Mouse (Mus musculus) T-helper 17 cell (primary cell): ENCODE measurements around the gene Gm11214.

Source experiments
- in situ Hi-C, 2 experiments: fragments of 300-600 bp; cut with MboI, MseI; formaldehyde crosslinking; loops; 1 replicate in 1 of 2; 2 replicates in 1 of 2; pipeline ENCODE4 v1.15.1; 2025; ENCODE audit warnings: high pct_unique_total_duplicates in 2 of 2

The Gm11214 gene

DNA sequence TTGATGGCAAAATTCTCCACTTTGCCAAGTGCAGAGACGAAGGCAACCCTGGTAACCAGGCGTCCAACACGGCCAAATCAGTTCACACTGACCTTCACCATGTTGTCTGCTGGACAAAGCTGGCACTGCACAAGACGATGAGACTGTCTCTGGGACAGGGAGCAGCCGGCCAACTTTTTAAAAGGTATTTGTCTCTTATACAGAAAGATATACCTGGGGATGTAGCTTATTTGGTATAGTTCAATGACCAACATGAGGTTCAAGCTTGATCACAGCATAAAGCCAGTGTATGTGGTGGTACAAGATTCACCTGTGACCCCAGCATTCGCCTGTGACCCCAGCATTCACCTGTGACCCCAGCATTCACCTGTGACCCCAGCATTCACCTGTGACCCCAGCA lies at the start of gene Gm11214:
Gene Gm11214, minus strand, starts transcription at position 101 of the 400 bp plus-strand sequence.
- in situ Hi-C loops: loop anchor here in 1 of 2 experiments (25.0 kb wide), 1 partner anchor 1924 kb away; no protein-coding TSS in a partner anchor

DNA sequence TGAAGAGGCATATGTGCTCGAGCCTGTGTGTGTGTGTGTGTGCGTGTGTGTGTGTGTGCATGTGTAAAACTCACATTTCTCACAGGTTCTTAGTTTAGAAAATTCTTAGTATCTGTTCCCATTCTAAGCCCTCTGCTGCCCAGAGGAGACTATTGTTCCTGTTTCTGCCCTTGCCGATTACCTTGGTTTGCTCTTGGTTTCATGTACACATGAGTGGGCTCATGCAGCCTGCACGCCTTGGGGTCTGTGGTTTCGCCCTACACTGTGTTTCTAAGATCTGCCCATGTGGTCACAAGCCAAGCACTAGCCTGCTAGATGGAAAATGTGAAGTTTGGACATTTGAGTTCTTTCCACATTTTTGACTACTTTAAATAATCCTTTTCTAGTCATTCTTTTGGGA lies 48.7 kb upstream of the Gm11214 start:
- in situ Hi-C loops: no loop called here

DNA sequence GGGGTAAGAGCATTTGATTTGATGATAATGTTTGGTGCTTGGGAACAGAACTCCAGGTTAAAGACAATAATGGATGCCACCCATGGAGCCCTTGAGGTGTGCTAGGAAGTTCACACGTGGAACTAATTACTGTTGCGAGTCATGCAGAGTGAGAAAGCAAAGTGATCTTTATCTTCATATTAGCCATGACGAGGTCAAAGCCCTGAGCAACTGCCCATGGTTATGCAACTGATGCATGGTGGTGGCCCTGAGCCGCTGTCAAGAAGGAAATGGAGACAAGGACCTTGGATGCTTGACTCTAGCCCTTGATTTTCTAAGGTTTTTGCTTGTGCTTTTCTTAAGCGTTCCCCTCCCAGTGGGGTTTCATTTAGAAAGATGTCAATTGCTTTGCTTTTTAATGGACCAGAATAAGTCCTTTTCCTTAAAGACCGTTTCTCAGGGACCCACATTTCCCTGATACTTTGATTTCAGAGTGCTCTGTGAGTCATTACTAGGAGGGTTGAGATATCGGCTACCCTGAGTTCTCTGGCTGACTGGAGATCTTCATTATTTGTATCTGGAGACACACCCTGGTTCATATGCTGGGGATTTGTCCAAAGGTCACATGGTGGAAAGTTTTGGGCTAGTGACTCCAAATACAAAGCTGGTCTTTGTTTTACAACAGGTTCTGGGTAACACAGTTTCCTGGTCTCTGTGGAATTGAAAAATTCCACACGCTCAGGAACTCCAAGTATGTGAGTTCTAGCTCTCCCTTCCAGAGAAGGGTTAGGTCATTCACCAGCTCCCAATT lies 47.4 kb upstream of the Gm11214 start:
- in situ Hi-C loops: no loop called here

DNA sequence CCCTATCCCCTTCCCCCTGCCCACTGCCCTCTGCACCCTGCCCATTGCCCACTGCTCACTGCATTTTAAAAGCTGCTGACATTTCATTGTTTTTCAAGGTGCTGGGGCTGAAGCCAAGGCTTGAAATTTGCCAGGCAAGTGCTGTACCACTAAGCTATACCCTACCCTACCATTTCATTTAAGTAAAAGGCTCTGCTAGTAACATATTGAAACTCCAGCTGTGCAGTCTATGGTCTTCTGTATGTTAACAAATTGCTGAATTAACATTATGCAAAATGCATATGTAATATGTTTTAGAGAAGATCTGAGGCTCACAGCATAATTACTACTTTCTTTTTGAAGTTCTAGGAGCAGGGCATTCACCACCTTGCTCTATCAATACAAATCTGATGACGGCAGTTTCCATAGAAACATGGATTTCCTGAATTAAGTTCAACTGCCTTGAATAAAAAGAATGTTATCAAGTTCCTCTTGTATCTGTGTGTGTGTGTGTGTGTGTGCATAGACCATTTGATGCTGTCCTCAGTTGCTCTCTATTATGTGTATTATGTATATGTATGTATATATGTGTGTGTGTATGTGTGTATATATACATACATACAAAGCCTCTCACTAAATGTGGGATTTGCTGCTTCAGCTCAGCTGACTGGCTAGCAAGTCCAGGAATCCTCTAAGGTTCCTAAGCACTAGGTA lies 43.2 kb upstream of the Gm11214 start:
- in situ Hi-C loops: no loop called here

DNA sequence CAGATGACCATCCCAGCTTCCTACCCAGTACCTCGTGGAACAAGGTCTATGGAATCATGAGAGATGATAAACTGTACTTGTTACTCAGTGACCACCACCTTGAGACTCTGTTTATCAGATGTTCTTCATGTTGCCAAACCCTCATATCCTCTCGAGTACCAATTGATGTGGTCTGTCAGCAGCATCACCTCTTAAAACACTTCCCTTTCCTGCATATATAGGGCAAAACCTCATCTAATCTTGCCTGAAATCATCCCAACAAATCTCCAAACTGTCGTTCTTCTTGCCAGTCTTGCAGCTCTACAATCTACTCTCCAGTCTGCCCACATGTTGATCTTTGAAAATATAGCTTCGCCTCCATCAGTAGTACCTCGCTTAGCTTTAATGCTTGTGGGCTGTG lies 41.1 kb upstream of the Gm11214 start:
- in situ Hi-C loops: no loop called here

DNA sequence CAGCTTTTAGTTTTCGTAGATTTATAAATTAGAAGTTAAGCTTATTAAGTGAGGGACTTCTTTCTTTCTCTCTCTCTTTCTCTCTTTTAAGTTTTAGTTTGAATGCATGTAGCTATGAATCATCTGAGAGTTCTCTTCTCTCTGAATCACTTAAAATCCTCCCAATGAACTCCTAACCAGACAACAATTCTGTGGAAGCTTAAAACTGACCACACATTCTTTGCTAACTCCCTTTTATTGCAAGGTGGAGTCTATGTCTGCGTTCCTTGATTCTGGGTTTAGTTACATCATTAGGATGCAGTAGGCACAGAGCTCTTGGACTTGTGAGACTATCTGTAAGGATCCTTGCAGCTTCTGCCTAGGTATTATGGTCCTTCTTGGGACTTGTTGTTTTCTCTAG lies 40.5 kb upstream of the Gm11214 start:
- in situ Hi-C loops: no loop called here

DNA sequence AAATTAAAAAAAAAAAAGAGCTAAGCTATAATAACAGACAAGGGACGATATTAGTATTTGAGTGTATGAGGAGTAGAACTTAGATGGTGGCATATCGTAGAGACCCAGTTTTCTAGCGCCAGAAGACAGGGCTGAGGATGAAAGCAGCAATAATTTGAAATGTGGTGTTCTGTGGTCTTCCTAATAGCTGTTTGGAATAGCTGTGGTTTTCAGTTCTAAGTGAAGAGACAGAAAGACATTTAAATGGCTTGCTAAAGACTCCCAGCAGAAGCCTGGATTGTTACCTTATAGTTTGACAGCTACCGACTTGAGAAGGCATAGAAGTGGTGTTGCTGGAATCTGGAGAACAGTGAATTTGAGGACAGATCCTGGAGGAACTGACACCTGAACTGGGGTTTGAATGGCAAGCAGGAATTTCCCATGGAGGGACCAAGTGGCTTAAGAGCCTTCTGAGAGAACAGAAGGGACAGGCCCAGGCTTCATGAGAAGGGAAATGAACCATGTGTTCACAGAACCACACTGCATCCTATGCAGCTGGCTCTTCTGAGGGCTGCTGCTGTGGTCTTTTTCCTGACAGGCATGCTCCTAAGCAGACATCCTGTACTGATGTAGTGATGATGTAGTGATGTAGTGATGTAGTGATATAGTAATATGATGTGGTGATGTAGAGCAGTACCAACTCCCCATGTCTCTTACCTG lies 39.0 kb upstream of the Gm11214 start:
- in situ Hi-C loops: no loop called here

DNA sequence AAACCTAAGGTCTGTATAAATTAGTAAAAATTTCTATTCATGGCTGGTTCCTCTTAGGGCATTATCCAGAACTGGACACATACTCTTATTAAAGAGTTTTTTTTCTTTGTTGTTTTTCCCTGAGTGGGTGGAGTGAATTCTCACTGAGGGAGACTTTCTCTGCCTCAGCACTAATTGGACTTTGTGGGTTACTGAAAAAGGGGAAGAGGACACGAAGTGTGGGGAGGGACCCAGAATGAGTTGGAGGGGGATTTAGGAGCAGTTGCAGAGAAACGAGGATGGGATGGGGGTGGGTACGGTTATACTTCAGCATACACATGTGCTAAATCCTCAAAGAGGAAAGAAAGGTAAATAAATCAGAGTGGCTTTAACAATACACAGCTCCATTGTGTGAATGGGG lies 36.6 kb upstream of the Gm11214 start:
- in situ Hi-C loops: no loop called here

DNA sequence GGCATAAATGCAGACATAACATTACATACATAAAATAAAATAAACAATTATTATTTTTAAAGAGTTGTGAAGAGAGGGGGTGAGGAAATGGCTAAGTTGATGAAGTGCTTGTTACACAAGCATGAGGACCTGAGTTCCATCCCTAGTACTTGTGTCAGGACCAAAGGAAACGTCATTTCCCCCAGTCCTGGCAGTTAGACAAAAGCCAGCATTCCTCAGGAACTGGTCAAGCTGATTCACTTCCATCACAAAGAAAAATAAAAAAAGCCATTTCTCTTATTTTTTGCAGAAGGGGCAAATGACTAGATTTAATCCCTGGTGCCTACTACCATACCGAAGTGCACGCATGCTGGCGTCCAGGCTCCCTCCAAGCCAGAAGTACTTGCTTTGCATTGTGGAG lies 33.7 kb upstream of the Gm11214 start:
- in situ Hi-C loops: no loop called here

DNA sequence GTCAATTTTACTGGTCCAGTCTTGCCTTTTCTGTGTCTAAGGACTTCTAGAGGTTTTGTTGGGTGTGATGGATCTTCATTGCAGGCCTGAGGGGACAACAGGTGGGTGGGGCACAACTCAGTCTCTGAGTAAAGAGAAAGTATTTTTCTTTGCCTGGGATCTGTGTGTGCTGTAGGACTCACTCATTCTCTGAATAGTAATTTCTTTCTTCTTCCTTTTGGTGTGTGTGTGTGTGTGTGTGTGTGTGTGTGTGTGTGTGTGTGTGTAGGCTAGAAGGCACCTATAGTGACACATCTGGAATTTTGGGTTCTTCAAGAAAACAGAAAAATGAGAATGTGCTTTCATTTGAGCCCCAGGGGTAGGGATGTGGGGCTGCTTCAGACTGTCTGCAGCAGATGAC lies 29.2 kb upstream of the Gm11214 start:
- in situ Hi-C loops: loop anchor here in 1 of 2 experiments (5.0 kb wide), 1 partner anchor 275 kb away; no protein-coding TSS in a partner anchor

DNA sequence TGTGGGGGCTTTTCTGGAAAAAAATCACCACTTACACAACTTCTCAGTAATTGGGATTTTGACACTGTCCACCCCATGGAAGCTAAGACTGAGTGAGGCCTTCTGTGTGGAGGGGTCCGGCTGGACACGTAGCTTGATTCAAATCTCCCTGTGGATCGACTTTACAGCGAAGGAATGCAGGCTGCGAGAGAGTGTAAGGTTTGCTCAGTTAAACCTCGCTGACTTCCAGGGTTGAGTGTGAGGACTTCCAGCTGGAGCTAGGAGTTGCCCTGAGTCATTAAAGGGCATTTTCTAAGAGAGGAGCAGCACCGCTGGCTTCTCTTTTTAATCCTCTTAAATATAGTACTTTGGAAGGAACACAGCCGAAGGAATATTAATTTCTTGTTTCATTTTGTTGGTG lies 24.2 kb upstream of the Gm11214 start:
- in situ Hi-C loops: loop anchor here in 1 of 2 experiments (5.0 kb wide), 2 partner anchors 155 to 260 kb away; no protein-coding TSS in a partner anchor

DNA sequence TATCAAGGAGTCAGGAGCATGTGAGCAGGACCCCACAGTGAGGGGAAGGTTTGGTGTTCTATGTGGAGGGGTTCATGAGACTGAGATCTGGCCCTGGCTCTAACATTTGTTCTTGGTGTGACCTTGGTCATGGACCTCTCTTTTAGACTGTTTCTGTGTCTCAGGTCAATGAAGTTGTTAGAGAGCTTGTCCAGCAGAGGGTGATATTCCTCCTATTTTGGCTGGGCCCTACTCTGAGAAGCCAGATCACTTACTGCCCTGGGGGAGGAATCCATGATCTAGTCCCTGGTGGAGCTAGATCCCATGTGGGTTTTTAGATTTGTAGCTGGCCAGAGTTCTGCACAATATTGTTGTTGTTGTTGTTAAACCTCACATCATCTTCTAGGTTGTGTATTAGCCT lies 23.0 kb upstream of the Gm11214 start:
- in situ Hi-C loops: loop anchor here in 1 of 2 experiments (5.0 kb wide), 2 partner anchors 156 to 261 kb away; no protein-coding TSS in a partner anchor

DNA sequence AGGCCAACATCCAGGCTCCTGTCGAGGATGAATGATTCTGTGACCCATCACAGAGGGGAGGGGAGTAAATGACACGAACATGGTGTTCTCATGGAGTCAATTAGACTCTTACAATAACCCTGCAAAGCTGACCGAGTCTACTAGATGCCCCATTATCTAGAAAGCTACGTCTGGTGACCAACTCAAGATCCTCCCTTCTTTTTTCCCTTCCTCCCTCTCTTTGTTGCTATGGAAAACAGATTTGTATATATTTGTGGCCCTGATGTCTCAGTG lies 22.0 kb upstream of the Gm11214 start:
- in situ Hi-C loops: loop anchor here in 1 of 2 experiments (5.0 kb wide), 2 partner anchors 157 to 262 kb away; no protein-coding TSS in a partner anchor

DNA sequence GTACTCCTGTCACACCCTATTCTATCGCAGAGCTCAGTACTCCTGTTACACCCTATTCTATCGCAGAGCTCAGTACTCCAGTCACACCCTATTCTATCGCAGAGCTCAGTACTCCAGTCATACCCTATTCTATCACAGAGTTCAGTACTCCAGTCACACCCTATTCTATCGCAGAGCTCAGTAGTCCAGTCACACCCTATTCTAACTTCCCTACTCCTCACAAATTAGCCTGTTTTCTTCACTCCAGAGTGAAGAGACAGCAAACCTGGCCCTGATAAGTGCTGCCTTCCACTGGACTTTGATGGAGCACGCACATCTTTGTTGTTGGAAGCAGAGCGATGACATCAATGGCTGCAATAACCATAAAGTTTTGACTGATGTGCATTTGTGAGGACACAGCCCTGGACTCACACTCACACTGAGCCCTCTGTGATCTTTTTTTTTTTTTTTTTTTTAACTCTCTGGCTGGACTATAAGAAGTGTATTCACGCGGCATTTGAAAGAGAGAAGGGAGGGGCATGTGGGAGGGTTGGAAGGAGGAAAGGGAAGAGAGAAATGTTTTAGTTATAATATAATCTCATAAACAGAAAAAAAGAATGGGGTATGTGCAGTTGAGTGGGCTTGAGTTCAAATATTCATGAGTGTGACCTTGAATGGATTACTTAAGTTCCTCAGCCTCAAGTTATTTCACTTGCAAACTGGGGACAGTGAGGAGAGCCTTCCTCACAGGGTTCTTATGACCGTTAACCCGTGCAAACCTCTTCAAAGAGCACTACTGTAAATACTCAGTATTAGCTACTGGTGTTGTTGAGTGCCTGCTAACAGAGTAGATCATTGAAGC lies 21.5 kb upstream of the Gm11214 start:
- in situ Hi-C loops: loop anchor here in 1 of 2 experiments (5.0 kb wide), 2 partner anchors 158 to 263 kb away; no protein-coding TSS in a partner anchor

DNA sequence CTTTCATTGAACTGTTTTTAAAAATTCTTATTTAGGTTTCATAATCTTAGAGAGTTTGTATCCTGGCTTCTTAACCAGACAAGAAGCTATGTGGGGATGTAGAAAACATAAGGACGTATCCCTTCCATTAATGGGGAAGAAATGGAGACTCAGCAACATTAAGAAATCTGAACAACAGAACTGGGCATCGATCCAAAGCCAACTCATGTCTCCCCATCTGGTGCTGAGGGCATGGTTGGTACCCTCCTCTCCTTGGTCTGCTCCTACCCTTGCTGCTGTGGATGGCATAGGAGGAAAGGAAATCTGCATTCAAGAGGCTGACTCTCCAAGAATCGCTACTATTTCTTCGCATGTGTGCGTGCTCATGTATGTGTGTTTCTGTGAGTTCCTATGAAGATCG lies 20.5 kb upstream of the Gm11214 start:
- in situ Hi-C loops: no loop called here

DNA sequence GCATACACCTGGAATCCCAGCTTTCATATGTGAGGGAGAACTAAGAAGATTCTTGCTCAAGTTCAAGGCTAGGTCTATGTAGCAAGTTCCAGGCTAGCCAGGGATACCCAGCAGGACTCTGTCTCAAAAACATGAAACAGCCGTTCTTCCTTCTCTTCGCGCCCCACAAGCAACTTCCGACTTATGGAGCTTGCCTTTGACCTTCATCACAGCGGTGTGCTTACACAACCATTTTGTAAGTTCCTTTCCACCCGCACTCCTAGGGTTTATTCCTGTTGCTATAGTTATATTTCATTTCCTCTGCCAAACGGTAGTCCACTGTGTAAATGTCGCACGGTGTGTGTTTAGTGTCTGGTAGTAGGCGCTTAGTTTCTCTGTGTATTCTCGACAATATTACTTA lies 19.9 kb upstream of the Gm11214 start:
- in situ Hi-C loops: no loop called here

DNA sequence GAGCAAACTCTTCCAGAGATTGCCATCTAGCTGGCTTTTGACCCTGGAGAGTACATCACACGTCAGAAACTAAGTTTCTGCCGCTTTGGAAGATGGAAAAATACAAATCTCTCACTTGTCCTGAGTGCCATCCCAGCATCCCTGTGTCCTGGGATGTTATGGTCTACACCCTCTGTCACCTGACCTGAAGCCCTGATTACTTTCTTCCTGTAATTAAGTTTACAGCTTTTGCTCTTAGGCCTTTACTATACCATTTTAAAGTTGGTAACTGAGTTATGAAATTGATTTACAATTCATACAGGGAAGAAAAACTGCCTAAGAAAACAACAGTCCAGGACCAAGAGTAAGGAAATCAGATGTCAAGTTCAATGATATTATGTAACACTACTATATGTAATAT lies 19.3 kb upstream of the Gm11214 start:
- in situ Hi-C loops: no loop called here

DNA sequence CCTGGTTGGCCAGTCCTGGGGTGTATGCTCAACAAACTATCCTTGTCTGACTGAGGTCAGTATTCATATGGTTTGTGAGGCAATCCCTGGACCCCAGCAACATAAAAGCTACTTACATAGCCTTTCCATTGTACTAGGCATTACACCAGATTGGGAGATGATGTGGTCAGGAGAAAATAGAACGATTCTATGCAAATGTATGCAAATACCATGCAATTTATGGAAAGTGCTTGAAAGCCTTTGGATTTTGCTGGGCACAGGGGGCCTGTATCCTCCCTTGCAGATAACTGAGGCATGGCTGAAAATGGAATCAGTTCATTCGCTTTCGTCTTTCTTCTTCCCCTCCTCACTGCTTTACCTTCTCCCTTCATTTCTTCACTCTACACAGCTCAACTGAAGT lies 18.4 kb upstream of the Gm11214 start:
- in situ Hi-C loops: no loop called here

DNA sequence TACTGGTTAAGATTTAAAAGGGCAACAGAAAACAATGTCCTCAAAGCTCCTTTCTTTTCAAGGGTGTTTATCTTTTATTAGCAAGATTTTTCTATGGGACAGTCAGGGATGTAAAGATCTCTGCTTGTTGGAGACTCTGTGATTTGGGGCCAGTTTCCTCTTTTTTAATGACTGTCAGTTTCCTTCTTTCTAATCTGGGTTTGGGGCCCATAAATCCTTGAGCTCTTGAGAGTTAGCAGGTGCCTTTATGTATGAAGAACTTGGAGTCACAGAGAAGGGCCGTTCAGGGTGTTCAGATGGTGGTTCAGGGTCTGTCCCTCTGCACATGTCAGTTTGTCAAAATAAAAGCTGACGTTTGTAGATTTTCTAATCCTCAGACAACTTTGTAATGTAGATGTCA lies 11.9 kb upstream of the Gm11214 start:
- in situ Hi-C loops: no loop called here

DNA sequence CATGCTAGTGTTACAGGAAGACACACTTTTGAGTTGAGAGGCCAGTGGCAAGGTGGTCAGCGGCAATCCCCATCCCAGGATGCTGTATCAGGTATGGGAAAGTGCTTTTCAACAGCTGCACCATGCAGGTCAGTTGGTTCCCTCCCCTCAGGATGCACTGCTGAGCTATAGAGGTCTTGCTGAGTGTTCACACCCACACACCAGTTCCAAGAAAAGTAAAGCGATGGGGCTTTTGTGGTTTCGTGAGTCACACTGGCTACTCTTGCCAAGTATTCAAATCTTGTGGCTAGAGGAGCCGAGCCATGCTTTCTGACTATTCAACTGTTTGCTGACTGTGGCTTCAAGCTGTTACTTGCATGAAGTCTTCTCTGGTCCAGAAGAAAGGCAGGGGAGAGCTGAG lies 5.1 kb upstream of the Gm11214 start:
- in situ Hi-C loops: loop anchor here (5.0 to 25.0 kb wide), 2 partner anchors 41 to 1919 kb away; no protein-coding TSS in a partner anchor

DNA sequence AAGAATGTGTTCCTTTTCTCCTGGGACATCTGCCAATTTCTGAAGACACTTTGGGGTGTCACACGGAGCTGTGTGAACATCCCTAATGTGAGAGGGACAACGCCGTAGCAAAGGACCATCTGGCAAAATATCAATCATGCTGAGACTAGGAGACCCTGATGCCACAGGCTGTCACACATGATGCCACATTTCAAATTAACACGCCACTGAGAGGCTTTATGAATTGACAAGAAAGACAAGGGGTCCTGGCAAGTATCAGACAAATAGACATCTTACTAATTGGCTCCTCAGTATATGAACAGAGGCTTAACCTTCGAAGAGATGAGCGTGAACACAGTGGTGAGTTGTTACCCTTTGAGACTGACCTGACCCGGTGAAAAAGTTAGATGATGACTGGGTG lies 2.6 kb upstream of the Gm11214 start:
- in situ Hi-C loops: loop anchor here (5.0 to 25.0 kb wide), 2 partner anchors 38 to 1922 kb away; no protein-coding TSS in a partner anchor
